Mouse (Mus musculus) MEL (cell line): ENCODE results near the gene Hpcal1. TPM values are rescaled to one million over a fixed set of nuclear protein-coding genes. Genes with fewer than 3 reads are reported as not detected.

Experiments used
- DNase-seq: peaks from one replicate; pipeline ENCODE4 v3.0.0; 2011; ENCODE audit warnings: low read depth, low spot score
- H3K27ac ChIP-seq: 2 replicates; pipeline ENCODE4 v1.5.1; 2012; ENCODE audit warnings: low read depth, mild to moderate bottlenecking, control low read depth, low read length, moderate library complexity; ENCODE audit not compliant: control insufficient read depth
- H3K27me3 ChIP-seq, 2 experiments: fragments of 150-350 bp in 1 of 2; sonication (generic) in 1 of 2; 2 replicates each; pipeline ENCODE4 v1.6.1; 2012; ENCODE audit warnings: low read length in 2 of 2, mild to moderate bottlenecking in 2 of 2, improper control_type of control experiment in 1 of 2, moderate library complexity in 1 of 2; ENCODE audit not compliant: insufficient read depth in 2 of 2, control insufficient read depth in 1 of 2
- H3K36me3 ChIP-seq, 2 experiments: 2 replicates each; pipeline ENCODE4 v1.6.1; 2012 to 2014; ENCODE audit warnings: low read length in 2 of 2, improper control_type of control experiment in 1 of 2, inconsistent platforms in 1 of 2, mild to moderate bottlenecking in 1 of 2; ENCODE audit not compliant: insufficient read depth in 2 of 2, control insufficient read depth in 1 of 2
- H3K4me1 ChIP-seq, 2 experiments: fragments of 150-350 bp in 1 of 2; sonication (generic) in 1 of 2; 2 replicates each; pipeline ENCODE4 v1.6.1; 2012; ENCODE audit warnings: low read length in 2 of 2, improper control_type of control experiment in 1 of 2, mild to moderate bottlenecking in 1 of 2; ENCODE audit not compliant: insufficient read depth in 2 of 2, control insufficient read depth in 1 of 2
- H3K4me3 ChIP-seq, 2 experiments: fragments of 150-350 bp in 1 of 2; sonication (generic) in 1 of 2; 2 replicates each; pipeline ENCODE4 v1.5.1; 2012; ENCODE audit warnings: low read depth in 2 of 2, low read length in 2 of 2, mild to moderate bottlenecking in 2 of 2, moderate library complexity in 2 of 2, control low read depth in 1 of 2, improper control_type of control experiment in 1 of 2; ENCODE audit not compliant: control insufficient read depth in 1 of 2, insufficient read depth in 1 of 2
- H3K79me2 ChIP-seq: 2 replicates; pipeline ENCODE4 v1.6.1; 2012; ENCODE audit warnings: mild to moderate bottlenecking, low read length, moderate library complexity; ENCODE audit not compliant: control insufficient read depth, poor library complexity, insufficient read depth
- H3K9ac ChIP-seq: 2 replicates; pipeline ENCODE4 v1.6.1; 2012; ENCODE audit warnings: low read depth, mild to moderate bottlenecking, control low read depth, low read length, moderate library complexity; ENCODE audit not compliant: control insufficient read depth, poor library complexity, severe bottlenecking
- H3K9me3 ChIP-seq: fragments of 150-350 bp; sonication (generic); replicated peaks from 2 replicates; pipeline ENCODE4 v1.6.1; 2012; ENCODE audit warnings: mild to moderate bottlenecking, low read length, improper control_type of control experiment, moderate library complexity; ENCODE audit not compliant: insufficient read depth
- CHD1 ChIP-seq: IDR thresholded peaks from 2 replicates; pipeline ENCODE4 v1.6.1; 2012; ENCODE audit warnings: low read depth, mild to moderate bottlenecking, inconsistent platforms, low read length, improper control_type of control experiment
- CHD2 ChIP-seq: IDR thresholded peaks from 2 replicates; pipeline ENCODE4 v1.6.1; 2011; ENCODE audit warnings: low read length, improper control_type of control experiment
- E2F4 ChIP-seq: IDR thresholded peaks from 2 replicates; pipeline ENCODE4 v1.6.1; 2011; ENCODE audit warnings: low read depth, low read length, improper control_type of control experiment, borderline replicate concordance
- EP300 ChIP-seq, 2 experiments: IDR thresholded peaks; 2 replicates each; pipeline ENCODE4 v1.6.1; 2011; ENCODE audit warnings: improper control_type of control experiment in 2 of 2, low read length in 2 of 2, low read depth in 1 of 2, mild to moderate bottlenecking in 1 of 2
- GATA1 ChIP-seq: IDR thresholded peaks from 2 replicates; pipeline ENCODE4 v1.6.1; 2011; ENCODE audit warnings: low read depth, low read length, improper control_type of control experiment
- JUND ChIP-seq: IDR thresholded peaks from 2 replicates; pipeline ENCODE4 v1.6.1; 2011; ENCODE audit warnings: low read depth, mild to moderate bottlenecking, improper control_type of control experiment, low read length
- MAFK ChIP-seq: IDR thresholded peaks from 2 replicates; pipeline ENCODE4 v1.6.1; 2011; ENCODE audit warnings: low read depth, mild to moderate bottlenecking, low read length, improper control_type of control experiment, borderline replicate concordance
- MAZ ChIP-seq: IDR thresholded peaks from 2 replicates; pipeline ENCODE4 v1.6.1; 2012; ENCODE audit warnings: low read depth, mild to moderate bottlenecking, inconsistent platforms, low read length, improper control_type of control experiment
- POLR2AphosphoS2 ChIP-seq: IDR thresholded peaks from 2 replicates; pipeline ENCODE4 v1.6.1; 2011; ENCODE audit warnings: low read length, improper control_type of control experiment
- SIN3A ChIP-seq: IDR thresholded peaks from 2 replicates; pipeline ENCODE4 v1.6.1; 2012; ENCODE audit warnings: low read length, improper control_type of control experiment, inconsistent platforms
- SMC3 ChIP-seq: IDR thresholded peaks from 2 replicates; pipeline ENCODE4 v1.6.1; 2011; ENCODE audit warnings: low read depth, low read length, improper control_type of control experiment
- UBTF ChIP-seq: IDR thresholded peaks from 2 replicates; pipeline ENCODE4 v1.6.1; 2012; ENCODE audit warnings: low read depth, mild to moderate bottlenecking, inconsistent platforms, low read length, improper control_type of control experiment, moderate library complexity, borderline replicate concordance; ENCODE audit not compliant: insufficient read depth
- USF1 ChIP-seq: IDR thresholded peaks from 2 replicates; pipeline ENCODE4 v1.6.1; 2014; ENCODE audit warnings: low read depth, mild to moderate bottlenecking, inconsistent platforms, low read length, improper control_type of control experiment, moderate library complexity
- USF2 ChIP-seq, 2 experiments: IDR thresholded peaks; 2 replicates each; pipeline ENCODE4 v1.6.1; 2011 to 2012; ENCODE audit warnings: improper control_type of control experiment in 2 of 2, low read length in 2 of 2, borderline replicate concordance in 1 of 2, inconsistent platforms in 1 of 2, low read depth in 1 of 2, mild to moderate bottlenecking in 1 of 2; ENCODE audit not compliant: insufficient read depth in 1 of 2
- ZKSCAN1 ChIP-seq: IDR thresholded peaks from 2 replicates; pipeline ENCODE4 v1.6.1; 2012; ENCODE audit warnings: low read depth, mild to moderate bottlenecking, inconsistent platforms, low read length, improper control_type of control experiment, moderate library complexity
- ZMIZ1 ChIP-seq: IDR thresholded peaks from 2 replicates; pipeline ENCODE4 v1.6.1; 2012; ENCODE audit warnings: low read depth, mild to moderate bottlenecking, inconsistent platforms, low read length, improper control_type of control experiment, moderate library complexity
- polyA plus RNA-seq, 2 experiments: library from polyadenylated mRNA; stranded (reverse) in 1 of 2; unstranded in 1 of 2; fragments of >175 nt in 1 of 2; fragments of >200 nt in 1 of 2; gene quantifications; 2 replicates each; pipeline versions ENCODE4 v1.2.1 to v1.2.4; 2012; ENCODE audit warnings: low replicate concordance in 2 of 2, low read depth in 1 of 2; ENCODE audit not compliant: insufficient read length in 2 of 2, insufficient read depth in 1 of 2, missing spikeins in 1 of 2
- total RNA-seq: library from RNA; depleted of rRNA; stranded (reverse); fragments of 300-350 nt; gene quantifications from 2 replicates; pipeline ENCODE4 v1.2.3, GENCODE M21; 2012

The Hpcal1 gene
- total and polyA plus RNA-seq, 3 experiments = 9.1 to 23.0 TPM; not detected in 1

DNA sequence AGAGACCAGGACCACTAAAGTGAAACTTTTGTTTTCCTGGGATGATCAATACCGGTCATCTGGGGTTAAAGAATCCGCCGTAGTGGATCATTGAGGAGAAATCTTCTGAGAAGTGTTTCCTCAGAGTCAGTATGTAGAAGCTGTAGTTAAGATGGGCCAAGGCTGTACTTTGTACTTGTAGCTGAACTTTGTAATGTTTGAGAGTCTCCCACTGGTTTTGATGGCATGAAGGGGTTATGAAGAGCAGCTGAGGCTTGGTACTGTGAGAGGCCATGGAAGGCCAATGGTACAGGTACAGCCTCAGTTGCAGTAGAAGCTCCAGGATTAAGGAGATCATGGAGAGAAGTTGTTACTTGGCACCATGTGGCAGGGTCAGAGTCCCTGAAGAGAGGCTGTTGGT, 13.2 kb downstream of the Hpcal1 start:
- no peak overlapping the region for H3K4me3 ChIP-seq
- no peaks in the 10 kb centered on the region for H3K9me3 ChIP-seq
- no peaks in the 10 kb centered on the region for H3K4me1 ChIP-seq
- H3K36me3 ChIP-seq = no peaks in the 10 kb centered on the region
- H3K27ac ChIP-seq = no peak overlapping the region
- TF ChIP-seq POLR2AphosphoS2 (no peak), USF2 (IDR thresholded peaks at IDR 0.05; ENCODE audit: borderline replicate concordance in 1 of 2, insufficient read depth in 1 of 2, low read depth in 1 of 2, low read length in 2 of 2) (no peak), SIN3A (no peak), EP300 (IDR thresholded peaks at IDR 0.05; ENCODE audit: low read depth in 1 of 2, low read length in 2 of 2) (no peak), ZMIZ1 (no peak), CHD2 (no peak), GATA1 (no peak), USF1 (no peak), MAZ (no peak), SMC3 (no peak), CHD1 (no peak), MAFK (no peak), ZKSCAN1 (no peak), E2F4 (no peak), UBTF (no peak), JUND (no peak)
- no peaks in the 10 kb centered on the region for H3K27me3 ChIP-seq
- H3K9ac ChIP-seq = no peak overlapping the region
- H3K79me2 ChIP-seq = no peaks in the 10 kb centered on the region; the same call in 1 of the 2 replicates
- DNase-seq = no peak

DNA sequence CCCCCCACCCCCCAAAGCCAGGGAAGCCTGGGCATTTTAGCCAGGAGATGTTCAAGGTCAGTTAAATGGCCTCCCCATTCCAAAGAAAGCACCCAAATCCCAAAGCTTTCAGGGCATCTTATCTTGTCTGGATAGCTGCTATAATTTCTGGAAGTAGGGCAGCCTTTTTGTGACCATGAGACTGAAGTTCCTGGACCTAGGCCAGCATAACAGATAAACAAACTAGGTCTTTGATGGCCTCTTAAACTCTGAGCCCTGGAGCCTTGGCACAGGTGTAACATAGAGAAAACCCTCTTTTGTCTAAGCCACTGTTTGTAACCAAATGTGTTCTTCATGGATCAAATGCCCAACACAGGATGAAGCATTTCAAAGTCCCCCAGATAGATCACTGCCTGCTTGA, 16.8 kb downstream of the Hpcal1 start:
- H3K27me3 ChIP-seq = no peaks in the 10 kb centered on the region
- no peak overlapping the region for H3K4me3 ChIP-seq
- no peak overlapping the region for H3K27ac ChIP-seq
- H3K9me3 ChIP-seq = no peaks in the 10 kb centered on the region
- H3K9ac ChIP-seq = no peak overlapping the region
- H3K79me2 ChIP-seq = no peaks in the 10 kb centered on the region; the same call in 1 of the 2 replicates
- DNase-seq = no peak
- no peak for TF ChIP-seq UBTF
- TF ChIP-seq USF2 (IDR thresholded peaks at IDR 0.05; ENCODE audit: borderline replicate concordance in 1 of 2, insufficient read depth in 1 of 2, low read depth in 1 of 2, low read length in 2 of 2) = no peak
- no peak for TF ChIP-seq POLR2AphosphoS2
- H3K4me1 ChIP-seq = no peaks in the 10 kb centered on the region
- H3K36me3 ChIP-seq = no peaks in the 10 kb centered on the region
